Mouse (Mus musculus) testis, adult 2 months (tissue): ENCODE data around the gene Cacnb3. TPM values are rescaled to one million over a fixed set of nuclear protein-coding genes. Genes with fewer than 3 reads are reported as not detected.

ENCODE experiments used
- H3K27ac ChIP-seq: fragments of 200-500 bp; 2 replicates; pipeline ENCODE4 v1.5.1; 2012; ENCODE audit warnings: low read depth, low read length; ENCODE audit not compliant: control insufficient read depth, insufficient read depth
- H3K27me3 ChIP-seq: fragments of 200-500 bp; 2 replicates; pipeline ENCODE4 v1.6.1; 2012; ENCODE audit warnings: mild to moderate bottlenecking, low read length, moderate library complexity; ENCODE audit not compliant: control insufficient read depth, insufficient read depth
- H3K36me3 ChIP-seq: fragments of 200-500 bp; 2 replicates; pipeline ENCODE4 v1.6.1; 2012; ENCODE audit warnings: mild to moderate bottlenecking, low read length; ENCODE audit not compliant: control insufficient read depth, insufficient read depth
- H3K4me1 ChIP-seq: fragments of 200-500 bp; 2 replicates; pipeline ENCODE4 v1.6.1; 2012; ENCODE audit warnings: low read length; ENCODE audit not compliant: control insufficient read depth, insufficient read depth
- H3K4me3 ChIP-seq: fragments of 200-500 bp; 2 replicates; pipeline ENCODE4 v1.5.1; 2012; ENCODE audit warnings: low read depth, mild to moderate bottlenecking, low read length, moderate library complexity, mixed read lengths; ENCODE audit not compliant: control insufficient read depth
- CTCF ChIP-seq: fragments of 200-500 bp; IDR thresholded peaks from 2 replicates; pipeline ENCODE4 v1.5.1; 2012; ENCODE audit warnings: low read depth, mild to moderate bottlenecking, inconsistent platforms, low read length, moderate library complexity; ENCODE audit not compliant: control insufficient read depth, insufficient read depth, insufficient replicate concordance
- POLR2A ChIP-seq: fragments of 200-500 bp; IDR thresholded peaks from 2 replicates; pipeline ENCODE4 v1.6.1; 2012; ENCODE audit warnings: low read depth, mild to moderate bottlenecking, inconsistent platforms, low read length, moderate library complexity; ENCODE audit not compliant: control insufficient read depth
- polyA plus RNA-seq: library from polyadenylated mRNA; depleted of rRNA; stranded (reverse); fragments of >200 nt; gene quantifications from 2 replicates; pipeline ENCODE4 v1.2.3, GENCODE M21; 2012

Gene Cacnb3
- polyA plus RNA-seq, 1 experiment, result 3.1 TPM

GRCm38 (mm10) chr15:98648071-98648470 is 17.4 kb downstream of the Cacnb3 start:
- peaks cover 15% of the 10 kb centered on the region for H3K36me3 ChIP-seq
- TF ChIP-seq CTCF, result no peak
- TF ChIP-seq POLR2A, result no peak

GRCm38 (mm10) chr15:98651431-98651830 is 20.8 kb downstream of the Cacnb3 start:
- no peaks in the 10 kb centered on the region for H3K27me3 ChIP-seq
- no peak overlapping the region for H3K27ac ChIP-seq
- peaks cover 12% of the 10 kb centered on the region for H3K36me3 ChIP-seq
- no peaks in the 10 kb centered on the region for H3K4me1 ChIP-seq
- TF ChIP-seq CTCF (no peak), POLR2A (no peak)
- no peak overlapping the region for H3K4me3 ChIP-seq

More at GRCm38 (mm10) chr15:98648071-98648470, 17.4 kb downstream of the Cacnb3 start:
- Histone ChIP-seq H3K4me1 (no peaks in the 10 kb centered on the region), H3K4me3 (no peak overlapping the region), H3K27me3 (no peaks in the 10 kb centered on the region), H3K27ac (no peak overlapping the region)

GRCm38 (mm10) chr15:98652174-98652573 is 21.5 kb downstream of the Cacnb3 start:
- Histone ChIP-seq H3K4me3 (no peak overlapping the region), H3K36me3 (peaks cover 12% of the 10 kb centered on the region), H3K27ac (no peak overlapping the region), H3K4me1 (no peaks in the 10 kb centered on the region), H3K27me3 (no peaks in the 10 kb centered on the region)
- TF ChIP-seq CTCF, result no peak
- no peak for TF ChIP-seq POLR2A

- no peak overlapping the region for H3K4me3 ChIP-seq
- H3K27ac ChIP-seq, result no peak overlapping the region
- peaks cover 3% of the 10 kb centered on the region; the same call in 1 of the 2 replicates for H3K4me1 ChIP-seq
- peaks cover 2% of the 10 kb centered on the region; the same call in 1 of the 2 replicates for H3K36me3 ChIP-seq
- TF ChIP-seq CTCF (no peak), POLR2A (no peak)
- no peaks in the 10 kb centered on the region for H3K27me3 ChIP-seq
These were observed 26.5 kb downstream of the Cacnb3 start for GRCm38 (mm10) chr15:98656982-98657751.

GRCm38 (mm10) chr15:98662198-98662566 is 31.5 kb downstream of the Cacnb3 start:
- Histone ChIP-seq H3K4me3 (peak overlapping the region; percentile 97), H3K27me3 (no peaks in the 10 kb centered on the region), H3K27ac (peak overlapping the region; percentile 97), H3K36me3 (no peaks in the 10 kb centered on the region), H3K4me1 (peaks cover 5% of the 10 kb centered on the region; the same call in 1 of the 2 replicates)
- TF ChIP-seq CTCF (no peak), POLR2A (no peak)

- H3K27me3 ChIP-seq, result no peaks in the 10 kb centered on the region
- H3K4me1 ChIP-seq, result peaks cover 5% of the 10 kb centered on the region; the same call in 1 of the 2 replicates
- peak within 1 kb of the TSS; percentile 97 for H3K4me3 ChIP-seq
- peak within 1 kb of the TSS; percentile 97 for H3K27ac ChIP-seq
- TF ChIP-seq CTCF (no peak), POLR2A (peak; percentile 96)
- H3K36me3 ChIP-seq, result no peaks in the 10 kb centered on the region
These were observed 32.2 kb downstream of the Cacnb3 start, which contains the start of gene Ddx23 for GRCm38 (mm10) chr15:98662567-98663545. Gene Ddx23, minus strand, starts transcription at chr15:98662894.
